Mouse (Mus musculus) heart, postnatal 0 days (tissue): Measurements from ENCODE around the gene Rtl5.

ENCODE experiments used
- CTCF ChIP-seq: IDR thresholded peaks from 2 replicates; pipeline ENCODE4 v1.5.1; 2016; ENCODE audit warnings: antibody characterized with exemption, control low read depth, low read depth
- EP300 ChIP-seq: IDR thresholded peaks from 2 replicates; pipeline ENCODE4 v1.6.1; 2016; ENCODE audit warnings: antibody characterized with exemption, low read depth

GRCm38 (mm10) chrX:102060243-102060642, 10.9 kb downstream of the Rtl5 start:
- TF ChIP-seq CTCF (no peak), EP300 (no peak)
